Mouse (Mus musculus) lung, postnatal 0 days (tissue): ENCODE measurements around the gene Fbln2. TPM values are rescaled to one million over a fixed set of nuclear protein-coding genes. Genes with fewer than 3 reads are reported as not detected.

Experiments used
- ATAC-seq: fragments of 200-750 bp; cut with Nextera tagmentation; 2 replicates; pipeline ENCODE4 v1.8.0; 2017; ENCODE audit warnings: moderate library complexity
- DNase-seq: peaks from one replicate; pipeline ENCODE4 v3.0.0-alpha.2; 2016; ENCODE audit warnings: low spot score
- H3K27ac ChIP-seq: fragments of 300-500 bp; sonication (generic); 2 replicates; pipeline ENCODE4 v1.5.1; 2014; ENCODE audit warnings: antibody characterized with exemption, mild to moderate bottlenecking, low read length, mixed read lengths
- H3K27me3 ChIP-seq: fragments of 300-500 bp; sonication (generic); replicated peaks from 2 replicates; pipeline ENCODE4 v1.6.1; 2014; ENCODE audit warnings: low read length, mixed read lengths; ENCODE audit not compliant: insufficient read depth
- H3K36me3 ChIP-seq: fragments of 300-500 bp; sonication (generic); 2 replicates; pipeline ENCODE4 v1.6.1; 2014; ENCODE audit warnings: low read length, mixed read lengths; ENCODE audit not compliant: insufficient read depth
- H3K4me1 ChIP-seq: fragments of 300-500 bp; sonication (generic); 2 replicates; pipeline ENCODE4 v1.6.1; 2014; ENCODE audit warnings: antibody characterized with exemption, low read depth, low read length, mixed read lengths; ENCODE audit not compliant: insufficient read depth
- H3K4me2 ChIP-seq: fragments of 300-500 bp; sonication (generic); replicated peaks from 2 replicates; pipeline ENCODE4 v1.6.1; 2014; ENCODE audit warnings: low read depth, mild to moderate bottlenecking, low read length, moderate library complexity, mixed read lengths
- H3K4me3 ChIP-seq: fragments of 300-500 bp; sonication (generic); 2 replicates; pipeline ENCODE4 v1.5.1; 2014; ENCODE audit warnings: low read depth, low read length
- H3K9ac ChIP-seq: fragments of 300-500 bp; sonication (generic); replicated peaks from 2 replicates; pipeline ENCODE4 v1.6.1; 2014; ENCODE audit warnings: low read depth, mild to moderate bottlenecking
- H3K9me3 ChIP-seq: fragments of 300-500 bp; sonication (generic); 2 replicates; pipeline ENCODE4 v1.6.1; 2016; ENCODE audit warnings: low read length, mixed read lengths
- CTCF ChIP-seq: IDR thresholded peaks from 2 replicates; pipeline ENCODE4 v1.5.1; 2016; ENCODE audit warnings: antibody characterized with exemption, mild to moderate bottlenecking
- EP300 ChIP-seq: IDR thresholded peaks from 2 replicates; pipeline ENCODE4 v1.6.1; 2016; ENCODE audit warnings: antibody characterized with exemption, mild to moderate bottlenecking, control low read depth
- WGBS: fragments of 180-500 bp; shearing (Covaris S2); extraction: QIAGEN DNeasy Blood & Tissue Kit; methylation state at CpG from one replicate; pipeline ENCODE4 v1.1.7; 2014; 5-methylcytosine and 5-hydroxymethylcytosine counted together
- polyA plus RNA-seq: library from polyadenylated mRNA; unstranded; fragments of >200 nt; fragmentation: Nextera tagmentation; extraction: Ambion mirVana; gene quantifications from 2 replicates; pipeline ENCODE4 v1.2.1, GENCODE M21; 2015

Gene Fbln2
- polyA plus RNA-seq, 1 experiment from 2014 or later = 63.8 TPM

DNA sequence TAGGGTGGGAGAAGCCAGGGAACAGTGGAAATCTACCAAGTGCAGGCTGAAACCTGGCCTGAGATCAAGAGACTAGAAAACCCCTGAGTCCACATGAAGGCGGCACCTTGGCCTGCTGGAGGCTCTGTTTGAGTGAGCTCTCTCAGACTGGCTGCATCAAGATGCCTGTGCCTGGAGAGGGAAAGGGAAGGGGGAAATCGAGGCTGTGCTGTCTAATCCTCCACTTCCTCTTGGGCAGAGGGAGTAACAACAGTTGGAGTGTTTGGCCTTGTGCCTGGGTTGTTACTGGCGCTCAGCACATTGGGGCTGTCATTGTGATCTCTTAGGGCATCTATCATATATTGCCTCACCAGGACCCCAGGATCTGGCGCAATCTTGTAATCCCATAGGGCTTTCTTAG lies 36.4 kb downstream of the Fbln2 start:
- Histone ChIP-seq H3K27me3 (no peaks in the 10 kb centered on the region), H3K4me2 (no peak overlapping the region), H3K4me3 (no peak overlapping the region), H3K4me1 (no peaks in the 10 kb centered on the region), H3K9me3 (no peaks in the 10 kb centered on the region), H3K9ac (no peak overlapping the region), H3K36me3 (no peaks in the 10 kb centered on the region), H3K27ac (no peak overlapping the region)
- DNase-seq (peak; percentile 77), ATAC-seq (peak; percentile 76)
- 48% methylated on average over 4 of the region's 4 CpGs for WGBS
- TF ChIP-seq EP300 (no peak), CTCF (no peak)

DNA sequence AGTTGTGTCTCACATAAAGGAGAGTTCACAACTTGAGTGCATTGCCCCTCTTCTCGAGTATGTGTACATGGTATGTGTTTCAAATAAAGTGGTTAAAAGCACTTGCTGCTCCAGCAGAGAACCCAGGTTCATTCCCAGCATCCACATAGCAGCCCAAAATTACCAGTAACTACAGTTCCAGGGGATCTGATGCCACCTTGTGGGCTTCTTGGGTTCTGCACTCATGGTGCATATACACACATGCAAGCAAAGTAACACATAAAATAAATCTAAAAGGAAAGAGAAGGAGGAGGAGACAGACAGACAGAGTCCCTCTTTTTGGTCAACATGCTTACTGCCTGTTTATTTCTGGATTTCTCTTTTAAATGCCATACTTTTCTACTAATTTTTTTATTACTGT lies 37.5 kb downstream of the Fbln2 start:
- Histone ChIP-seq H3K27me3 (no peaks in the 10 kb centered on the region), H3K4me2 (no peak overlapping the region), H3K9me3 (no peaks in the 10 kb centered on the region), H3K9ac (no peak overlapping the region), H3K36me3 (no peaks in the 10 kb centered on the region), H3K4me3 (no peak overlapping the region), H3K4me1 (no peaks in the 10 kb centered on the region), H3K27ac (no peak overlapping the region)
- TF ChIP-seq CTCF (peak; percentile 33), EP300 (no peak)
- 88% methylated on average over 1 of the region's 1 CpGs for WGBS
- ATAC-seq (no peak), DNase-seq (no peak)

DNA sequence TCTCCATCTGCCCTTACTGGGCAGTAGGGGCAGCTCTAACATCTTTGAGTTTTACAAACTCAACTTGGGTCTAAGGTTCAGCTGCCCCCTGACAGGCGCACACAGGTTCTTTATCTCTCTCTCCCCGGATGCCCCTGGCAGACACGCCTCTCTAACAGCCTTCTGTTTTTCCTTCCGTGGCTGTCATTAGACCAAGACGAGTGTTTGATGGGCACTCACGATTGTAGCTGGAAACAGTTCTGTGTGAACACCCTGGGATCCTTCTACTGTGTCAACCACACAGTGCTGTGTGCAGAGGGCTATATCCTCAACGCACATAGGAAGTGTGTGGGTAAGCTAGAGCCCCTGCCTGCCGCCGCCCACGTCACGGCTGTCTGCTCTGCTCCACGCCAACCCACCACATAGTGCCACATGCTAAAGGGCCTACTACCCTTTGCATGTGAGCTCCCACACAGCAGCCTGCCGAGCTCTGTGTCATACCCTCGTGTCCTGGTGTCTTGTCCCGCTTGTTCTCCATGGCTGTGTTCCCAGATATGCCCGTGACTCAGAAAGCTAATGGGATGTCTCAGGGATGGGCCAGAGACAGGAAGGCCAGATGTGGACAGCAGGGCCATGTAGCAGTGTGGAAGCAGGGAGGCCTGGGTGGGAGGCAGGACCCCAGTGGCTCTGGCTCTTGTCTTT lies 47.3 kb downstream of the Fbln2 start:
- ATAC-seq (no peak), DNase-seq (no peak)
- no peak overlapping the region for H3K27ac ChIP-seq
- H3K9me3 ChIP-seq = no peaks in the 10 kb centered on the region
- TF ChIP-seq CTCF (no peak), EP300 (no peak)
- no peak overlapping the region for H3K4me3 ChIP-seq
- no peaks in the 10 kb centered on the region for H3K36me3 ChIP-seq
- H3K4me1 ChIP-seq = no peaks in the 10 kb centered on the region
- WGBS = 62% methylated on average over 16 of the region's 16 CpGs
- H3K9ac ChIP-seq = no peak overlapping the region
- no peak overlapping the region for H3K4me2 ChIP-seq
- H3K27me3 ChIP-seq = no peaks in the 10 kb centered on the region

DNA sequence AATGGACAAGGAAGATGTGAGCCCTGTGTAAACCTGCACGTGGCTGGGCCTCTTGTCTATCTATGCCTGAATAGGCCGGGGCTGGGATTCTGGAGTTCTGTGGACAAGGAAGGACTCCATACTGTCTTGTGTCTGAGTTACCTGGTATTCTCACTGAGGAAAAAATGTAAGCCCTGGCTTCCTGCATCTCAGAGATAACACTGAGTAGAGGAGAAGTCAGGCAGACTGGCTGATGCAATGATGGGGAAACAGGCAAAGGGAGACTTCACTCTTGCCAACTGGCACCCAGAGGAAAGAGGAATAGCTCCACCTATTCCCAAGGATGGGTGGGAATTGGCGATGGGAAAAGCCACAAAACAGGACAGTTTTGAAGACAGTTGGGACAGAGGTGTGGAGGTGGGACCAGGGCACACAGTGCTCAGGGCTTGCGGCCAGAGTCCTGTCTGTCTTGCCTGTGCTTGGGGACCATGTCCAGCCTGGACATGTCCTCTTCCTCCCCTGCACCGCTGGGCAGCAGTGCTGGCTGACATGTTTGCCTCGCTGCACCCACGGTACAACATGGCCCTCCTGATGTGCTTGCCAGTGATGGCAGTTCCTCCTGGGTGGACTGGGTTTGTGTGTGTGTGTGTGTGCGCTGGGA lies 48.2 kb downstream of the Fbln2 start:
- no peak for TF ChIP-seq EP300
- TF ChIP-seq CTCF = no peak
- Histone ChIP-seq H3K4me2 (no peak overlapping the region), H3K9ac (no peak overlapping the region), H3K4me1 (no peaks in the 10 kb centered on the region), H3K27me3 (no peaks in the 10 kb centered on the region), H3K36me3 (no peaks in the 10 kb centered on the region), H3K9me3 (no peaks in the 10 kb centered on the region), H3K27ac (no peak overlapping the region), H3K4me3 (no peak overlapping the region)
- 72% methylated on average over 5 of the region's 8 CpGs for WGBS
- ATAC-seq (no peak), DNase-seq (no peak)

DNA sequence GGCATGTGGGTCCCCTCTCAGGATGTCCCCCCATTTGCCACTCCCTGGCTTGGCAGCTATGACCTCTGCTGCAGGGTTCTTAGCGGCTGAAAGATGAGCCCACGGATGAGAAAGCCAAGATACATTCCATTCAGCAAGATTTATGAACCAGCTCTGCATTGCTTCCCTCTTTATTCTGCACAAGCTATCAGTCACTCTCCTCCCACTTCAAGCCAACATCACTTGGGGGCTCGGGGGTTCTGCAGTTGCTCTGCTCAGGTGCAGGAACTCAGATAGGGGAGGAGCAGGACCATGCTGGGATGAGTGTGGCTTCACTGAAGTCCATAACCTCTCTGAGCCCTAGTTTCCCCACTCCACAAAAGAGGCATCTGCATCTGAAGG lies 48.7 kb downstream of the Fbln2 start:
- H3K9ac ChIP-seq = no peak overlapping the region
- TF ChIP-seq CTCF = no peak
- TF ChIP-seq EP300 = no peak
- H3K27me3 ChIP-seq = no peaks in the 10 kb centered on the region
- 58% methylated on average over 3 of the region's 3 CpGs for WGBS
- no peaks in the 10 kb centered on the region for H3K36me3 ChIP-seq
- DNase-seq = no peak
- no peaks in the 10 kb centered on the region for H3K9me3 ChIP-seq
- no peak overlapping the region for H3K27ac ChIP-seq
- H3K4me1 ChIP-seq = no peaks in the 10 kb centered on the region
- H3K4me2 ChIP-seq = no peak overlapping the region
- no peak overlapping the region for H3K4me3 ChIP-seq
- ATAC-seq = no peak

DNA sequence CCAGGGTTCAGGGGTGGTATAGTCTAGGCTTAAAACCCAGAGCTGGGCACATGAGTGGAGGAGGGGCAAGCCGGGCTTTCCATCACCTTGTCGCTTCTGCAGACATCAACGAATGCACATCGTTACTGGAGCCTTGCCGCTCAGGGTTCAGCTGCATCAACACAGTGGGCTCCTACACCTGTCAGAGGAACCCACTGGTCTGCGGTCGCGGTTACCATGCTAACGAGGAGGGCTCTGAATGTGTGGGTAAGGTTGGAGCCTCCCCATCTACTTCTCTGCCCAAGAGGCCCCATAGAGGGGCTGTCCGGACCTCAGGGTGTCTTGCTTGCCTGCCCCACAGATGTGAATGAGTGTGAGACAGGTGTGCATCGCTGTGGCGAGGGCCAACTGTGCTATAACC lies 53.4 kb downstream of the Fbln2 start:
- H3K9me3 ChIP-seq = no peaks in the 10 kb centered on the region
- no peak overlapping the region for H3K9ac ChIP-seq
- ATAC-seq (no peak), DNase-seq (no peak)
- TF ChIP-seq CTCF = no peak
- no peak for TF ChIP-seq EP300
- no peaks in the 10 kb centered on the region for H3K36me3 ChIP-seq
- H3K27me3 ChIP-seq = no peaks in the 10 kb centered on the region
- no peaks in the 10 kb centered on the region for H3K4me1 ChIP-seq
- WGBS = 79% methylated on average over 12 of the region's 12 CpGs
- no peak overlapping the region for H3K4me3 ChIP-seq
- no peak overlapping the region for H3K27ac ChIP-seq
- no peak overlapping the region for H3K4me2 ChIP-seq
